Mouse (Mus musculus) embryonic fibroblast, embryonic 13.5 days (primary cell): ENCODE data around the gene Nav3. TPM values are rescaled to one million over a fixed set of nuclear protein-coding genes. Genes with fewer than 3 reads are reported as not detected.

Experiments
- H3K27ac ChIP-seq: 2 replicates; pipeline ENCODE4 v1.5.1; 2012; ENCODE audit warnings: low read length, control low read depth, inconsistent platforms; ENCODE audit not compliant: insufficient read depth
- H3K4me1 ChIP-seq: 2 replicates; pipeline ENCODE4 v1.6.1; 2011; ENCODE audit warnings: low read length; ENCODE audit not compliant: control insufficient read depth, insufficient read depth
- H3K4me3 ChIP-seq: 2 replicates; pipeline ENCODE4 v1.5.1; 2011; ENCODE audit warnings: mild to moderate bottlenecking, control low read depth, low read length; ENCODE audit not compliant: insufficient read depth
- CTCF ChIP-seq: IDR thresholded peaks from 2 replicates; pipeline ENCODE4 v1.5.1; 2011; ENCODE audit warnings: mild to moderate bottlenecking, control low read depth, low read length, moderate library complexity, borderline replicate concordance; ENCODE audit not compliant: insufficient read depth
- POLR2A ChIP-seq: IDR thresholded peaks from 2 replicates; pipeline ENCODE4 v1.6.1; 2011; ENCODE audit warnings: low read depth, mild to moderate bottlenecking, control low read depth, low read length, moderate library complexity
- polyA plus RNA-seq: library from polyadenylated mRNA; stranded (reverse); fragments of >200 nt; gene quantifications from 2 replicates; pipeline ENCODE4 v1.2.4, GENCODE M21; 2011; ENCODE audit warnings: low read depth; ENCODE audit not compliant: missing spikeins, insufficient read length

Gene Nav3
- polyA plus RNA-seq, 1 experiment: 5.2 TPM

DNA sequence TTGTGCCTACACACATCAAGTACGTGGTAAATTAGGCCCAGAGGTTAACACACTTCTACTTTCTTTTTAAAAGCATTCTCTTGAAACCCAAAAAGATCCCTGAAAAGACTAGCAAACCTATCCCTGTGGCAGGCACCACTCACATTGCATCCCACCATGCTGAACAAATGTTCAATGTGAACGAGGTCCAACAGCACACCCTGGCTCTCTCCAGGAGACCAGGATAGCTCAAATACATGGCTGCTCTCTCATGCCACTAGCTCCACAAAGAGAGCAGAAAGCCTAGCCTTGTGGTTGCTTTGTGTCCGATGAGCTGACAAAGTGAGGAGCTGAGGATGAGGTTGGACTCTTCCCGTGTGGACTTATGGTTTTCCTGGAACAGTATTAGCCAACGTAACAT, 249.6 kb downstream of the Nav3 start:
- Histone ChIP-seq H3K27ac (no peak overlapping the region), H3K4me3 (no peak overlapping the region), H3K4me1 (peaks cover 5% of the 10 kb centered on the region; the same call in 1 of the 2 replicates)
- TF ChIP-seq POLR2A (no peak), CTCF (no peak)

DNA sequence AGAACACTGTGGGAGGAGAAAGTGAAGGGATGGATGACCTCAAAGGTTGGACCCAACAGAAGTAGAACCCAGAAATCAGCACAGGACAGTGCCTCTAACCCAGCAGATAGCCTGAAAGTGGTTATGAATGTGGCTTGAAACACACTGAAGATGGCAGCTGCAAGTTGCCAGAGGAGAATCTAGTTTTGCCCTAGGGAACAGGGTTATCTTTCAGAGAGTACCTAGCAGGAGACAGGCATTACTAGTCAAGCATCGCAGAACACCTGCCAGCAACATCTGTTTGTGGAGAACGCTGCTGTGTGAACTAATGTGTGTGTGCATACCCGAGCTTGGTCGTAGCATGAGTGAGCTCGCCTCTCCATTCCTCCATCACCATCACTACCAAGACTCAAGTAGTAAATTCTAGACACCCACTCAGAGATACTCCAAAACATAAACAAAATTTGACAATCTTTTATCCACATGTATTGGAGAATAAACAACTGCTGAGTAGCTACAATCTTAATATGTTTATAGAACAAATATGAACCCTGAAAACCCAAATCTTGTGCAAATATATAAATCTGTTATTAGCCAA, 251.8 kb downstream of the Nav3 start:
- 0 out of 2 replicates have a peak, but pooled peaks cover 2% of the 10 kb centered on the region for H3K4me1 ChIP-seq
- TF ChIP-seq POLR2A (no peak), CTCF (no peak)
- H3K4me3 ChIP-seq: no peak overlapping the region
- H3K27ac ChIP-seq: no peak overlapping the region

DNA sequence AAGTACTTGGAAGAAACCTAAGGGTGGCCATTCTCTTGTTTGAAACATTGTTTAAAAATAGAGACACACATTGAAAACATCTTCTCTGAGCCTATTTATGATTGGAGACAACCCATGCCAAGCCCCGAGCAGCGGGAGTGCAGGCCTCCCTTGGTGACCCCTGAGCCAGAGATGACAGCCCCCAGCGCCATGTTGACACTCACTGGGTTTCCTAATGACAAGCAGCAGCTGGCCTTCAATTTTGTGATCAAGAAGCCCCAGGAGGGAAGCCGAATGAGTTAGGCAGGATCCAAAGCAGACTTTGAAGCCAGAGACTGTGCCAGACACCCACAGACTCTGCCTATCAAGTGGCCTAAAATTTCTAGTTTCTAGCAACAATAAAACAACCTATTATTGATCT, 263.1 kb downstream of the Nav3 start:
- H3K4me1 ChIP-seq: no peaks in the 10 kb centered on the region
- no peak overlapping the region for H3K27ac ChIP-seq
- TF ChIP-seq CTCF (no peak), POLR2A (no peak)

DNA sequence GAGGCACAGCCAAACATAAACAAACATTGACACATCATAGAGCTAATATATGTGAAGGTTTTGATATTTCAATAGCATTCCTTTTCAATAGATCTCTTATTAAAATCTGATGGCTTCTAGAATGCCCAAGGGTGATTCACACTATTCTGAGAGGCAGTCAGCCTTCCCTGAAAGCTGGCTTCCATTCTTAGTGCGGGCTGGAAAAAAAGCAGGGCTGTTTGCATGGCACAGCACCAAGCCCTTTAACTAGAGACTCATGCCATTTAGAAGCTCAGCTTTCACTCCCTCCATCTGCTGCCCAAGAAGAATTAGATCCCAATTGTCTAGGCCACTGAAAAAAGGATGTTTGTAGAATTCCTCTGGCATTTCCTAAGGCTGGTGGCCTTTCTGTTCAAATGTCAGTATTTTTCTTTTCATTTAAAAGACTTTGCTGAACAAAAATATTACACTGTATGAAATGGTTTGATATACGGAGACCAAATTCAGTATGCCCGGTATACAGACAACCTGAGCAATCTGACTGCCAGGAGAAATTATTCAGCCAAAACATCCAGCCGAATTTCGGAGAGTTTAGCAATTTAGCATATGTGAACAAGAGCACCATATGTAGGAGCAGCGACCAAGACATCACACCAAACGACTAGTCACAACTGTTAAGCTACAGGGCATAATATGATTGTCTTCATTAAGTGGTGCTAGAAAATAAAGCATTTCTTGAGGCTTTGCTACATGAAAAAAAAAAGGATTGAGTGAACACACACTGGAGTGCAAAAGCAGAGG, 263.8 kb downstream of the Nav3 start:
- H3K4me3 ChIP-seq: no peak overlapping the region
- no peaks in the 10 kb centered on the region for H3K4me1 ChIP-seq
- TF ChIP-seq POLR2A (no peak), CTCF (no peak)
- no peak overlapping the region for H3K27ac ChIP-seq

More for the DNA sequence above, 263.1 kb downstream of the Nav3 start:
- H3K4me3 ChIP-seq: no peak overlapping the region

DNA sequence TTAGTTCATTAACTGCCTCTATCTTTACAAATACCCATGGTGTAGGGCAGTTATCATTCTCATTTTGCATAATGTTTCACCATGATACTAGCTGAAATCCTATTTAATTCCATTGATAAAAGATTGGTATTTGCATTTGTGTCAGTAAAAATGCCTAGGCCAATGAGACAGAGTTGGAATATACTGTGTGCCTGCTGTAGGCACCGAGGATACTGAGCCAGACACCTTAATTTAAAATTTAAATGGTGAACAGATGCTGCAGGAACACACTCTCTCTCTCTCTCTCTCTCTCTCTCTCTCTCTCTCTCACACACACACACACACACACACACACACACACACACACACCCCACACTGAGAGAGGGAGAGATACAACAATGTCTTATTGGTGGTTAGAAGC, 269.8 kb downstream of the Nav3 start:
- no peak for TF ChIP-seq POLR2A
- TF ChIP-seq CTCF: no peak

DNA sequence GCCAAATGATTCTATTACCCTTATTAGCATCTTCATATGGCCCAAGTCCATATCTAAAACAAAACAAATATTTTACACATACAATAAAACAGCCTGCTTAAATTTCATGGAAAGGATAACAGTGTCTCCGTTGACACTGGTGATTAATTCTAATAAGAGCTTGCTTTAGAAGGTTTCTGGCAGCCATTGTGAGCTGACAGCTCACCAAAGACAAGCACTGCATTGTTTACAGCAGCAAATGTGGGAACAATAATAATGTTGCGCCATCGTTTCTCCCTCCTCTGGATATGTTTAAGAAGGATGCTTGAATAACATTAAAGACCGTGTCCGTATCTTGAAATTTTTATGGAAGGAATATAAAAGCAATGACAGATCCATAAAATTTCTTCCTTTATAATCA, 280.1 kb downstream of the Nav3 start:
- TF ChIP-seq POLR2A (no peak), CTCF (no peak)
- Histone ChIP-seq H3K4me1 (no peaks in the 10 kb centered on the region), H3K4me3 (no peak overlapping the region), H3K27ac (no peak overlapping the region)

More for the DNA sequence above, 269.8 kb downstream of the Nav3 start:
- Histone ChIP-seq H3K4me1 (no peaks in the 10 kb centered on the region), H3K4me3 (no peak overlapping the region), H3K27ac (no peak overlapping the region)

DNA sequence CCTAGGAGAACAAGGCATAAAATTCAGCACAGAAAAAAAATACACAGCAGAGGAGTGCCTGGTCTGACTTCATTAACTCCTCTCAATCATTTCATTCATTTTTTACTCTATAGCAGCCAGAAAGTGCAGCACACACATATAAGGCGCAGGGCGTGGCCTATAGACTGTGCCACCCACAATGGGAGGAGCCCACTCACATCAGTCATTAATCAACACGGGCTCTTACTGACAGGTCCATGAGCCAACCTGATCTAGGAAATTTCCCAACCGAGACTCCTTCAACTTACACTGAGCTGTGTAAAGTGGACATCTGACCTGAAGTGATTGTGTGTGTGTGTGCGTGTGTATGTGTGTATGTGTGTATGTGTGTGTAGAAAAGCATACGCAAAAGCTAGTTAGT, 286.6 kb downstream of the Nav3 start:
- TF ChIP-seq CTCF (no peak), POLR2A (no peak)
- H3K4me1 ChIP-seq: no peaks in the 10 kb centered on the region

DNA sequence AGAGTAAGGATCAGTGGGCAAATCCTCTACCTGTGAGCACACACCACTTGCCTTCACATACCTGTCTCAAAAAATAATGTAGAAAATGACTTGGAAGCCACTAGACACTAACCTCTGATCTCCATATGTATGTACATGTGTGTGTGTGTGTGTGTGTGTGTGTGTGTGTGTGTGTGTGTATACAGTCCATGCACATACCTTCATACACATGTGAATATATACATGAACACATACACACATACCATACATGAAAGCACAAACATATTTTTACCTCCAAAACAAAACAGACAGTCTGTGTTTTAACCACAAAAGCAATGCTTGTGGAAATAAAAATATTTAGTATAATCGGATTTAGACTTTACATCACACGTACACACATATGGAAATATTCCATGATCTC, 287.1 kb downstream of the Nav3 start:
- Histone ChIP-seq H3K27ac (no peak overlapping the region), H3K4me3 (no peak overlapping the region), H3K4me1 (no peaks in the 10 kb centered on the region)
- TF ChIP-seq CTCF (no peak), POLR2A (no peak)

More for the DNA sequence above, 286.6 kb downstream of the Nav3 start:
- H3K4me3 ChIP-seq: no peak overlapping the region
- H3K27ac ChIP-seq: no peak overlapping the region

DNA sequence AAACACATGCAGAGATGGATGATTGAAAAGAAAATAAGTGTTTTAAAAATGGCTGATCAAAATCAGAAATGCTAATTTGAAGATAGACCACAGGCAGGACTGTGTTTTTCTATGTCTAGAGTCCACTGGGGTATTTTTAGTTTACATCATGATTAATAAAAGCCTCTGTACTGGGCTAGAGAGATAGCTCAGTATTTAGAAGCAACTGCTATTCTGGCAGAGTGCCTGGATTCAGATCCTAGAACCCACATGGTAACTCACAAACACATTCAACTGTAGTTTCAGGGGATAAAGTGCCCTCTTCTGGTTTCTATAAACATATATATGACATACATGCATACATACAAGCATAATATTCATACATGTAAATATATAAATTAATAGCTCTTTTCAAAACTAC, 293.4 kb downstream of the Nav3 start:
- Histone ChIP-seq H3K27ac (no peak overlapping the region), H3K4me3 (no peak overlapping the region), H3K4me1 (no peaks in the 10 kb centered on the region)
- TF ChIP-seq CTCF (no peak), POLR2A (no peak)

DNA sequence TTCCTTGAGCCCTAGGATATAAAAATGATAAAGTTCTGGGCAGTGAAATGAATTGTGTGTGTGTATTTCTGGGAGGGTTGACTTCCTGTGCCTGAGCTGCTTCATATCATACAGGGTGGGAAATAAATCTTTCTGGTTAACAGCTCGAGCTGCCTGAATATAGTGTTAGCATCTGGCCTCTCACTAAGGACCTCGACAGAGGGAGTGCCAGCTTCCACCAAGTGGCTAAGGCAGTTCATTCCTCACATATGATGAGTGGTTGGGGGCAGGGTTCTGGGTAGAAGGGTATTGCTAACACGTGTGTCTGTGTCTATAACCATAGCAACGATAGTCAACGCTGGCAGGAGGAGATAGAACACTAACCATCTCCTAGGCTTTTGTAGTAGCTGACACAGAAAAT, 295.1 kb downstream of the Nav3 start:
- Histone ChIP-seq H3K4me3 (no peak overlapping the region), H3K27ac (no peak overlapping the region), H3K4me1 (no peaks in the 10 kb centered on the region)
- TF ChIP-seq POLR2A (no peak), CTCF (no peak)
